ENCODE assay signal across 10 mouse cellular contexts in genomic region chr6:92533306-92534063, GRCm38 (mm10).
A peak's percentile ranks its signal among the peaks of the same experiment; 100 is the strongest.
DNase-seq lines count a peak whose midpoint lies in the region; ATAC-seq and TF ChIP-seq lines count a peak whose summit lies in the region.
"Had no signal": no experiment of that assay in that cellular context is flagged by ENCODE, and none has a peak within 500 bp of the region (broad histone marks: within the 10 kb centered on the region; RNA-seq: fewer than 3 reads in every experiment).

No protein-coding gene starts in this region.

- no peak for DNase-seq in hindbrain, embryonic 14.5 days (ENCODE audit: low spot score)
- DNase-seq in hindbrain, embryonic 11.5 days (ENCODE audit: low spot score), result no peak
- no peak for DNase-seq in lung, postnatal 25 days (ENCODE audit: low spot score)
- no peak for DNase-seq in heart, postnatal 0 days (ENCODE audit: low spot score)
- DNase-seq in urinary bladder, postnatal 36 days (ENCODE audit: low spot score in 2 of 2), result no peak

- no peak for TF ChIP-seq CTCF in heart, postnatal 0 days (IDR thresholded peaks at IDR 0.05; ENCODE audit: low read depth)

- no peak for ATAC-seq in hindbrain, embryonic 14.5 days (ENCODE audit: low FRiP score)
- no peak for ATAC-seq in hindbrain, embryonic 11.5 days (ENCODE audit: low FRiP score)
- no peak for ATAC-seq in lung, embryonic 15.5 days (ENCODE audit: borderline replicate concordance, extremely low read depth, low FRiP score, low TSS enrichment)
- no peak for ATAC-seq in heart, postnatal 0 days (ENCODE audit: insufficient read depth, low read depth)
- ATAC-seq in stomach, embryonic 14.5 days (ENCODE audit: insufficient number of reproducible peaks, insufficient read depth, low FRiP score, low read depth), result no peak
- ATAC-seq: midbrain, embryonic 15.5 days had no signal

- no peak overlapping the region for H3K4me3 ChIP-seq in hindbrain, embryonic 14.5 days (replicated peaks; ENCODE audit: low read length)
- H3K4me3 ChIP-seq in hindbrain, embryonic 11.5 days (ENCODE audit: low read depth, low read length), result no peak overlapping the region
- H3K4me3 ChIP-seq in lung, embryonic 15.5 days, result peak overlapping the region; percentile 46
- H3K4me3 ChIP-seq in heart, postnatal 0 days (ENCODE audit: low read depth, low read length), result peak overlapping the region; percentile 60
- H3K4me3 ChIP-seq in stomach, embryonic 14.5 days (ENCODE audit: low read depth, low read length), result peak overlapping the region; percentile 50

- no peak for TF ChIP-seq EP300 in heart, postnatal 0 days (IDR thresholded peaks at IDR 0.05; ENCODE audit: low read depth)

- H3K27me3 ChIP-seq in hindbrain, embryonic 14.5 days (ENCODE audit: control insufficient read depth, insufficient read depth, low read length), result no peaks in the 10 kb centered on the region
- no peaks in the 10 kb centered on the region for H3K27me3 ChIP-seq in hindbrain, embryonic 11.5 days (ENCODE audit: control insufficient read depth, insufficient read depth, low read length)
- H3K27me3 ChIP-seq in lung, embryonic 15.5 days, result no peaks in the 10 kb centered on the region
- no peaks in the 10 kb centered on the region for H3K27me3 ChIP-seq in heart, postnatal 0 days (ENCODE audit: control insufficient read depth, insufficient read depth, low read length)
- H3K27me3 ChIP-seq in stomach, embryonic 14.5 days (ENCODE audit: control insufficient read depth, insufficient read depth, low read length), result no peaks in the 10 kb centered on the region
- H3K27me3 ChIP-seq: CH12.LX; liver, embryonic 15.5 days; midbrain, embryonic 15.5 days had no signal

- no peak overlapping the region for H3K27ac ChIP-seq in hindbrain, embryonic 14.5 days
- no peak overlapping the region for H3K27ac ChIP-seq in hindbrain, embryonic 11.5 days (ENCODE audit: low read depth, low read length)
- H3K27ac ChIP-seq in lung, embryonic 15.5 days, result peak overlapping the region; percentile 26
- H3K27ac ChIP-seq in heart, postnatal 0 days (ENCODE audit: low read depth), result no peak overlapping the region
- peak overlapping the region; percentile 27; the same call in 1 of the 2 replicates for H3K27ac ChIP-seq in stomach, embryonic 14.5 days (ENCODE audit: low read length)
- H3K27ac ChIP-seq: liver, embryonic 15.5 days; midbrain, embryonic 15.5 days had no signal

- H3K9ac ChIP-seq in hindbrain, embryonic 14.5 days, result no peak overlapping the region
- no peak overlapping the region for H3K9ac ChIP-seq in hindbrain, embryonic 11.5 days (ENCODE audit: low read depth, low read length)
- no peak overlapping the region for H3K9ac ChIP-seq in lung, embryonic 15.5 days
- H3K9ac ChIP-seq in heart, postnatal 0 days (replicated peaks; ENCODE audit: low read depth, low read length), result no peak overlapping the region; the same call in 1 of the 2 replicates
- H3K9ac ChIP-seq in stomach, embryonic 14.5 days (replicated peaks; ENCODE audit: low read depth, low read length), result peak overlapping the region; percentile 54; the same call in 1 of the 2 replicates
- H3K9ac ChIP-seq: liver, embryonic 15.5 days; midbrain, embryonic 15.5 days had no signal

- peaks cover 18% of the 10 kb centered on the region for H3K4me1 ChIP-seq in hindbrain, embryonic 14.5 days (replicated peaks; ENCODE audit: control insufficient read depth, insufficient read depth, low read length)
- H3K4me1 ChIP-seq in hindbrain, embryonic 11.5 days (replicated peaks; ENCODE audit: control insufficient read depth, insufficient read depth, low read length), result no peaks in the 10 kb centered on the region; the same call in 1 of the 2 replicates
- peaks cover 5% of the 10 kb centered on the region; the same call in 1 of the 2 replicates for H3K4me1 ChIP-seq in lung, embryonic 15.5 days
- no peaks in the 10 kb centered on the region for H3K4me1 ChIP-seq in heart, postnatal 0 days (ENCODE audit: control insufficient read depth, insufficient read depth)
- H3K4me1 ChIP-seq in stomach, embryonic 14.5 days (ENCODE audit: control insufficient read depth, insufficient read depth, low read length), result peaks cover 13% of the 10 kb centered on the region; the same call in 1 of the 2 replicates
- H3K4me1 ChIP-seq: liver, embryonic 15.5 days had no signal

- WGBS in hindbrain, embryonic 14.5 days, result 72% methylated on average over 8 of the region's 8 CpGs
- 88% methylated on average over 8 of the region's 8 CpGs for WGBS in hindbrain, embryonic 11.5 days
- 42% methylated on average over 8 of the region's 8 CpGs for WGBS in lung, embryonic 15.5 days
- WGBS in heart, postnatal 0 days, result 48% methylated on average over 8 of the region's 8 CpGs
- 27% methylated on average over 8 of the region's 8 CpGs for WGBS in stomach, embryonic 14.5 days

- H3K9me3 ChIP-seq in hindbrain, embryonic 14.5 days (ENCODE audit: control insufficient read depth, low read length), result no peaks in the 10 kb centered on the region
- H3K9me3 ChIP-seq in hindbrain, embryonic 11.5 days (ENCODE audit: control insufficient read depth, low read length), result no peaks in the 10 kb centered on the region
- H3K9me3 ChIP-seq in lung, embryonic 15.5 days, result no peaks in the 10 kb centered on the region
- no peaks in the 10 kb centered on the region for H3K9me3 ChIP-seq in heart, postnatal 0 days (replicated peaks; ENCODE audit: control insufficient read depth, low read length)
- no peaks in the 10 kb centered on the region for H3K9me3 ChIP-seq in stomach, embryonic 14.5 days (ENCODE audit: control insufficient read depth, low read depth, low read length)
- H3K9me3 ChIP-seq: liver, embryonic 15.5 days; midbrain, embryonic 15.5 days had no signal

- no peaks in the 10 kb centered on the region for H3K36me3 ChIP-seq in hindbrain, embryonic 14.5 days (replicated peaks; ENCODE audit: control insufficient read depth, insufficient read depth)
- no peaks in the 10 kb centered on the region for H3K36me3 ChIP-seq in hindbrain, embryonic 11.5 days (ENCODE audit: control insufficient read depth, insufficient read depth, low read length)
- no peaks in the 10 kb centered on the region for H3K36me3 ChIP-seq in lung, embryonic 15.5 days
- H3K36me3 ChIP-seq in heart, postnatal 0 days (replicated peaks; ENCODE audit: control insufficient read depth, insufficient read depth, low read length), result no peaks in the 10 kb centered on the region
- no peaks in the 10 kb centered on the region for H3K36me3 ChIP-seq in stomach, embryonic 14.5 days (ENCODE audit: control insufficient read depth, insufficient read depth, low read length)
- H3K36me3 ChIP-seq: liver, embryonic 15.5 days; midbrain, embryonic 15.5 days had no signal

- H3K4me2 ChIP-seq in hindbrain, embryonic 14.5 days (replicated peaks), result peak overlapping the region; percentile 48; the same call in 1 of the 2 replicates
- no peak overlapping the region for H3K4me2 ChIP-seq in hindbrain, embryonic 11.5 days (replicated peaks; ENCODE audit: low read depth, low read length)
- peak overlapping the region; percentile 57 for H3K4me2 ChIP-seq in lung, embryonic 15.5 days
- H3K4me2 ChIP-seq in heart, postnatal 0 days (ENCODE audit: low read depth, low read length), result peak overlapping the region; percentile 85
- H3K4me2 ChIP-seq in stomach, embryonic 14.5 days (replicated peaks; ENCODE audit: low read depth, low read length), result peak overlapping the region; percentile 51

Comparison
In these comparisons a context has a peak if more than half of its experiments do, and no peak if none do; other contexts are left out.
1. H3K27ac ChIP-seq: peak in lung, embryonic 15.5 days (single experiment) and stomach, embryonic 14.5 days (single experiment); none in hindbrain, embryonic 14.5 days (single experiment), hindbrain, embryonic 11.5 days (single experiment) and heart, postnatal 0 days (single experiment).
2. H3K4me3 ChIP-seq: peak in lung, embryonic 15.5 days (single experiment), heart, postnatal 0 days (single experiment) and stomach, embryonic 14.5 days (single experiment); none in hindbrain, embryonic 14.5 days (single experiment) and hindbrain, embryonic 11.5 days (single experiment).